Comparison of ENCODE assay signal across 10 mouse cellular contexts in the genomic region with DNA sequence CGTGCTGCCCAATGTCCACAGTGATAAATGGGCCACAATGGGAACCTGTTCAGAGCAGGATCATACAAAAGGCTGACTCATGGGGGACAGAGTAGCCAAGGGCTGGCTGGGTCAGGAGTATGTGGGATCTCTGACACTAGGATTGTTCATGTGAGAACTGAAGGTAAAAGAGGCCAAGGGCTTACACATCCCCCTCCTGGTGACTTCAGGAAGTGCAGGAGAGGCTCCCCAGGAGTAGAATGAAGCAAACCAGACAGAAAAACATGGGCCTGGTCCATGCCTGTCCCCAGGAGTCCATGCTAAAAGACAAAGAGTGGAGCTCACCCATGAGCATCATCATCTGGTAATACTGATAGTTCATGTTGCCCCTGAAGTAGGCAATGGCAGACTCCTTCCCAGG. TPM values are rescaled to one million over a fixed set of nuclear protein-coding genes. Genes with fewer than 3 reads are reported as not detected.
DNase-seq lines count a peak whose midpoint lies in the region; ATAC-seq and TF ChIP-seq lines count a peak whose summit lies in the region.
"Not testable (repeated sequence)": the region's sequence is repeated elsewhere in the genome, so short reads cannot be mapped to it uniquely, and the experiment has no call there.
"Had no signal": no experiment of that assay in that cellular context is flagged by ENCODE, and none has a peak within 500 bp of the region (broad histone marks: within the 10 kb centered on the region; RNA-seq: fewer than 3 reads in every experiment).

No protein-coding gene starts in this region.

- not testable (repeated sequence) for H3K27ac ChIP-seq in cortical plate, adult 2 months (ENCODE audit: insufficient read depth, low read length); liver, adult 2 months (replicated peaks; ENCODE audit: insufficient read depth, low read depth, low read length); midbrain, postnatal 0 days (ENCODE audit: low read depth, low read length); stomach, embryonic 15.5 days

- not testable (repeated sequence) for H3K4me2 ChIP-seq in midbrain, postnatal 0 days (ENCODE audit: low read depth, low read length, poor library complexity, severe bottlenecking); stomach, embryonic 15.5 days

- not testable (repeated sequence) for H3K4me1 ChIP-seq in cortical plate, adult 2 months (ENCODE audit: control insufficient read depth, insufficient read depth, low read length); liver, adult 2 months (ENCODE audit: control insufficient read depth, insufficient read depth, low read length); midbrain, postnatal 0 days (ENCODE audit: insufficient read depth, low read length); stomach, embryonic 15.5 days

- ATAC-seq in granulocyte monocyte progenitor cell, adult 5-6 weeks (replicated peaks; ENCODE audit: poor library complexity, severe bottlenecking): peak; percentile 72
- not testable (repeated sequence) for ATAC-seq in midbrain, postnatal 0 days (ENCODE audit: low FRiP score)
- ATAC-seq in stomach, embryonic 15.5 days (ENCODE audit: insufficient read depth, low FRiP score, low read depth): 0 out of 2 replicates have a peak, but pooled peaks have one; percentile 14

- H3K79me2 ChIP-seq in liver, adult 2 months (ENCODE audit: control insufficient read depth, insufficient read depth, low read length): not testable (repeated sequence)

- DNase-seq in A20 (ENCODE audit: low read depth, low spot score): peak; percentile 48
- peak; percentile 64 for DNase-seq in adipocyte (ENCODE audit: low spot score)
- peak; percentile 55 for DNase-seq in kidney, adult 18-20 months
- DNase-seq in liver, adult 2 months (ENCODE audit: extremely low read depth, low read depth, low spot score): peak; percentile 8
- DNase-seq in midbrain, postnatal 0 days (ENCODE audit: low spot score): not testable (repeated sequence)

- not testable (repeated sequence) for H3K9ac ChIP-seq in liver, adult 2 months (ENCODE audit: low read depth, low read length); midbrain, postnatal 0 days (replicated peaks; ENCODE audit: low read length, poor library complexity, severe bottlenecking); stomach, embryonic 15.5 days

- peak; percentile 13; the same call in 1 of the 2 replicates for TF ChIP-seq CTCF in cortical plate, adult 2 months (IDR thresholded peaks at IDR 0.05; ENCODE audit: extremely low read depth, insufficient read depth, low read length)
- peak; percentile 40; the same call in 1 of the 2 replicates for TF ChIP-seq CTCF in liver, adult 2 months (IDR thresholded peaks at IDR 0.05; ENCODE audit: low read depth, low read length)
- TF ChIP-seq CTCF in midbrain, postnatal 0 days (IDR thresholded peaks at IDR 0.05): peak; percentile 67

- H3K4me3 ChIP-seq in cortical plate, adult 2 months (ENCODE audit: insufficient read depth, low read length); liver, adult 2 months (ENCODE audit: insufficient read depth, low read depth, low read length); midbrain, postnatal 0 days (ENCODE audit: low read depth, low read length); stomach, embryonic 15.5 days (replicated peaks): not testable (repeated sequence)

- not testable (repeated sequence) for TF ChIP-seq POLR2A in cortical plate, adult 2 months (IDR thresholded peaks at IDR 0.05; ENCODE audit: extremely low read depth, insufficient read depth, low read length); liver, adult 2 months (IDR thresholded peaks at IDR 0.05; ENCODE audit: extremely low read depth, insufficient read depth, low read length)

- not testable (repeated sequence) for H3K27me3 ChIP-seq in liver, adult 2 months (ENCODE audit: control insufficient read depth, insufficient read depth, low read length); midbrain, postnatal 0 days (ENCODE audit: insufficient read depth, low read length); stomach, embryonic 15.5 days (replicated peaks)

- not testable (repeated sequence) for H3K36me3 ChIP-seq in liver, adult 2 months (ENCODE audit: control insufficient read depth, insufficient read depth, low read length); midbrain, postnatal 0 days (ENCODE audit: insufficient read depth, low read length); stomach, embryonic 15.5 days

- 94% methylated on average over 1 of the region's 1 CpGs for WGBS in liver, adult 2 months
- whole genome bisulfite sequencing in midbrain, postnatal 0 days: 94% methylated on average over 1 of the region's 1 CpGs
- WGBS in stomach, embryonic 15.5 days: 73% methylated on average over 1 of the region's 1 CpGs

- H3K9me3 ChIP-seq in midbrain, postnatal 0 days (ENCODE audit: low read length); stomach, embryonic 15.5 days: not testable (repeated sequence)

RNA-seq across cellular contexts. Expression of a gene that starts 7.5 kb away (rescaled TPM):
- not detected in 2 replicates for polyA plus RNA-seq in cortical plate, adult 2 months (2012; rRNA removed)
- not detected in 2 replicates for total RNA-seq in granulocyte monocyte progenitor cell, adult 5-6 weeks (2014; fragmentation: Nextera tagmentation)
- total RNA-seq in granulocyte monocyte progenitor cell, adult 5-6 weeks (2017): not detected in 2 replicates
- total RNA-seq in liver, adult 2 months (2014; rRNA removed): not detected in 2 replicates
- polyA plus RNA-seq in liver, adult 2 months (2012; rRNA removed): not detected in 2 replicates
- not detected in 2 replicates for total RNA-seq in midbrain, postnatal 0 days (2014; rRNA removed)
- not detected in 2 replicates for polyA plus RNA-seq in midbrain, postnatal 0 days (2015; fragmentation: Nextera tagmentation; extraction: Ambion mirVana)
- polyA plus RNA-seq in stomach, embryonic 15.5 days (2015; fragmentation: Nextera tagmentation; extraction: Ambion mirVana): not detected in 2 replicates
- polyA plus RNA-seq: limb, embryonic 14.5 days; neural tube, embryonic 13.5 days had no signal

RNA-seq across cellular contexts. Expression of a gene that starts 35.3 kb away (rescaled TPM):
- polyA plus RNA-seq in cortical plate, adult 2 months (2012; rRNA removed): 88.8 and 95.7 TPM in 2 replicates
- total RNA-seq in granulocyte monocyte progenitor cell, adult 5-6 weeks (2014; fragmentation: Nextera tagmentation): 11.1 and 13.9 TPM in 2 replicates
- 8.3 and 9.3 TPM in 2 replicates for total RNA-seq in granulocyte monocyte progenitor cell, adult 5-6 weeks (2017)
- 0.09 and 0.13 TPM in 2 replicates for total RNA-seq in liver, adult 2 months (2014; rRNA removed)
- polyA plus RNA-seq in liver, adult 2 months (2012; rRNA removed): 0.41 and 0.60 TPM in 2 replicates
- total RNA-seq in midbrain, postnatal 0 days (2014; rRNA removed): 237 and 261 TPM in 2 replicates
- polyA plus RNA-seq in midbrain, postnatal 0 days (2015; fragmentation: Nextera tagmentation; extraction: Ambion mirVana): 155 and 162 TPM in 2 replicates
- 28.9 and 33.7 TPM in 2 replicates for polyA plus RNA-seq in stomach, embryonic 15.5 days (2015; fragmentation: Nextera tagmentation; extraction: Ambion mirVana)

RNA-seq across cellular contexts. Expression of a gene that starts 59.3 kb away (rescaled TPM):
- 2.3 TPM in 2 replicates for polyA plus RNA-seq in cortical plate, adult 2 months (2012; rRNA removed)
- 42.4 and 46.7 TPM in 2 replicates for total RNA-seq in granulocyte monocyte progenitor cell, adult 5-6 weeks (2014; fragmentation: Nextera tagmentation)
- total RNA-seq in granulocyte monocyte progenitor cell, adult 5-6 weeks (2017): 50.2 and 55.2 TPM in 2 replicates
- 116 and 153 TPM in 2 replicates for total RNA-seq in liver, adult 2 months (2014; rRNA removed)
- 421 and 511 TPM in 2 replicates for polyA plus RNA-seq in liver, adult 2 months (2012; rRNA removed)
- 6.4 and 8.4 TPM in 2 replicates for total RNA-seq in midbrain, postnatal 0 days (2014; rRNA removed)
- 5.0 and 6.3 TPM in 2 replicates for polyA plus RNA-seq in midbrain, postnatal 0 days (2015; fragmentation: Nextera tagmentation; extraction: Ambion mirVana)
- polyA plus RNA-seq in stomach, embryonic 15.5 days (2015; fragmentation: Nextera tagmentation; extraction: Ambion mirVana): 60.1 and 63.4 TPM in 2 replicates

Comparison
In these comparisons a context has a peak if more than half of its experiments do, and no peak if none do; other contexts are left out.
1. CTCF ChIP-seq: peak in every context shown above with its lines; median percentile 67 in midbrain, postnatal 0 days; 40 in liver, adult 2 months; 13 in cortical plate, adult 2 months.
2. RNA of a gene that starts 35.3 kb away (polyA plus RNA-seq): 155 to 162 TPM in midbrain, postnatal 0 days, 88.8 to 95.7 TPM in cortical plate, adult 2 months and 28.9 to 33.7 TPM in stomach, embryonic 15.5 days; 0.41 to 0.60 TPM in liver, adult 2 months; every median in the first group is over 10 times any median in the second.